Mouse (Mus musculus) midbrain, embryonic 15.5 days (tissue): ENCODE results near the gene Fat3. TPM values are rescaled to one million over a fixed set of nuclear protein-coding genes. Genes with fewer than 3 reads are reported as not detected.

Experiments used
- ATAC-seq: fragments of 200-750 bp; cut with Nextera tagmentation; replicated peaks from 2 replicates; pipeline ENCODE4 v1.8.0; 2017; ENCODE audit warnings: moderate TSS enrichment
- H3K27ac ChIP-seq: fragments of 300-500 bp; sonication (generic); 2 replicates; pipeline ENCODE4 v1.5.1; 2015; ENCODE audit warnings: mild to moderate bottlenecking, inconsistent platforms
- H3K27me3 ChIP-seq: fragments of 300-500 bp; sonication (generic); replicated peaks from 2 replicates; pipeline ENCODE4 v1.6.1; 2015; ENCODE audit warnings: inconsistent platforms
- H3K36me3 ChIP-seq: fragments of 300-500 bp; sonication (generic); replicated peaks from 2 replicates; pipeline ENCODE4 v1.6.1; 2015; ENCODE audit warnings: inconsistent platforms
- H3K4me1 ChIP-seq: fragments of 300-500 bp; sonication (generic); 2 replicates; pipeline ENCODE4 v1.6.1; 2015; ENCODE audit warnings: inconsistent platforms
- H3K4me2 ChIP-seq: fragments of 300-500 bp; sonication (generic); 2 replicates; pipeline ENCODE4 v1.6.1; 2015; ENCODE audit warnings: inconsistent platforms, mild to moderate bottlenecking, moderate library complexity
- H3K4me3 ChIP-seq: fragments of 300-500 bp; sonication (generic); 2 replicates; pipeline ENCODE4 v1.5.1; 2015; ENCODE audit warnings: mild to moderate bottlenecking, inconsistent platforms
- H3K9ac ChIP-seq: fragments of 300-500 bp; sonication (generic); 2 replicates; pipeline ENCODE4 v1.6.1; 2015; ENCODE audit warnings: mild to moderate bottlenecking, inconsistent platforms
- H3K9me3 ChIP-seq: fragments of 300-500 bp; sonication (generic); 2 replicates; pipeline ENCODE4 v1.6.1; 2016; ENCODE audit warnings: inconsistent platforms
- WGBS: fragments of 180-500 bp; shearing (Covaris S2); methylation state at CpG from one replicate; pipeline ENCODE4 v1.1.7; 2015; ENCODE audit warnings: mixed read lengths; 5-methylcytosine and 5-hydroxymethylcytosine counted together
- polyA plus RNA-seq: library from polyadenylated mRNA; unstranded; fragments of >200 nt; fragmentation: Nextera tagmentation; extraction: Ambion mirVana; gene quantifications from 2 replicates; pipeline ENCODE4 v1.2.1, GENCODE M21; 2015

Gene Fat3
- polyA plus RNA-seq, result 14.4 and 15.5 TPM in 2 replicates

DNA sequence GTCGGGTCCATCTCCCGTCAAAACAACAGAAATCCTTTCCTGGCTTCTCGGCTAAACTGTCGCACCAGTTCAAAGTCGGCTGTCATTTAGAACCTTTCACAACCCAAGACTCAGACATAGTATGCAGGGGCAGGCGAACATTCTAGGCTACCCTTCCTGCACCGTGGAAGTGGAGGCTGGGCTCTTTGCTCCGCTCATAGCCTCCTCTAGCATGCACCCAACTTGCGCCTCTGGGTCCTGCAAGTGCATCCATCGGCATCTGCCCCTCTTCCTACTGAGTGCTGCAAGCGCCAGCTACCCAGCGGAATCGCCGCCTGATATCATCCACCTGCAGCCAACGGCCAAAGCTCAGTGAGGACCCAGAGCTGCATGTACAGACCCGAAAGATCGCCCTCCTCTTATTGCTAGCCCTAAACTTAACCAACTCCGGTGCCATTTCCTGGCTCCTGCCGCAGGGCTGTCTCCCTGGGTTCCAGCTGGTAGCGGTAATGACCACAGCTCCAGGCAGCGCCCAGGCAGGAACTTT, at the start of gene Fat3:
Gene Fat3 (minus strand): TSS at position 100 of the 526 bp plus-strand sequence.
- Histone ChIP-seq H3K27ac (peak within 1 kb of the TSS; percentile 90), H3K9me3 (no peaks in the 10 kb centered on the region), H3K36me3 (no peaks in the 10 kb centered on the region), H3K9ac (peak within 1 kb of the TSS; percentile 82), H3K4me2 (peak within 1 kb of the TSS; percentile 63), H3K4me3 (peak within 1 kb of the TSS; percentile 86), H3K4me1 (peaks cover 21% of the 10 kb centered on the region), H3K27me3 (no peaks in the 10 kb centered on the region)
- under 1% methylated on average over 21 of the region's 21 CpGs for WGBS
- ATAC-seq, result peak; percentile 46

DNA sequence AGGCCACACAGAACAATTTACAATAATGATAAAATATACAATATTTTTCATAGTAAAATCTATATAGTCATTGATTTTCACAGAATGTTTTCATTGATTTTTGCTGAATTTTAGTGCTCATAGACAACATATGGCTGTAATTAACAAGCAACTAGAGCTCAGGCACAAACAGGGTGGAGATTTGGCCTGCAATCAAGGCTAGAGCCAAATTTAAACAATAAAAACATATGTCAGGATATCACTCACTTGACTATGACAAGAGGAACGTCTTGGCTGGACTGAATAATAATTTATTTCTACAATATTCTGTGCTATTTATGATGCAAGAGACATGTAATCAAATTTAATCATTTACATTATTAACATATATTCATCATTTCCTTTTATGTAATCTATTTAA, 31.8 kb upstream of the Fat3 start:
- Histone ChIP-seq H3K9ac (no peak overlapping the region), H3K27ac (no peak overlapping the region), H3K4me3 (no peak overlapping the region), H3K27me3 (no peaks in the 10 kb centered on the region), H3K4me2 (no peak overlapping the region), H3K9me3 (no peaks in the 10 kb centered on the region), H3K36me3 (no peaks in the 10 kb centered on the region), H3K4me1 (no peaks in the 10 kb centered on the region)
- ATAC-seq, result no peak
- 63% methylated on average over 1 of the region's 1 CpGs for WGBS

DNA sequence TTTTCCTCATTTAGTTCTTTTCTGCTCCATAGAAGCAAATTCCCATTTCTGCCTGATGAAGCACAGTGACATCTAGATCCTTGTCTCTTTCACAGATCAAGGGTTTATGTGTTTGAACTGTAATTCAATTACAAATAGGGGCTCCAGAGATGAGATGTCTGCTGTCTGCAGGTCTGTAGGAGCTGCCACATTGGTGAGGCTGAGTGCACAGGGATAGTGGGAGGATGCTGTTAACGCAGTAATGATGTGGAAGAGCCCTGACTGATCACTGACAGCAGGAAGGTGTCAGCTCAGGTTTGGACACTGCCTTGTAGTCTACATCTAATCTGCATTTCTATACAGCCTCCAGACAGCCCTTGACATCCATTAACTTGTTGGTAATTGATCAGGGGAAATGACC, 16.5 kb upstream of the Fat3 start:
- ATAC-seq, result no peak
- H3K4me2 ChIP-seq, result no peak overlapping the region
- no peaks in the 10 kb centered on the region for H3K9me3 ChIP-seq
- H3K27ac ChIP-seq, result no peak overlapping the region
- H3K9ac ChIP-seq, result no peak overlapping the region
- no peaks in the 10 kb centered on the region for H3K4me1 ChIP-seq
- H3K27me3 ChIP-seq, result no peaks in the 10 kb centered on the region
- no peak overlapping the region for H3K4me3 ChIP-seq
- 56% methylated on average over 1 of the region's 1 CpGs for WGBS
- H3K36me3 ChIP-seq, result no peaks in the 10 kb centered on the region

DNA sequence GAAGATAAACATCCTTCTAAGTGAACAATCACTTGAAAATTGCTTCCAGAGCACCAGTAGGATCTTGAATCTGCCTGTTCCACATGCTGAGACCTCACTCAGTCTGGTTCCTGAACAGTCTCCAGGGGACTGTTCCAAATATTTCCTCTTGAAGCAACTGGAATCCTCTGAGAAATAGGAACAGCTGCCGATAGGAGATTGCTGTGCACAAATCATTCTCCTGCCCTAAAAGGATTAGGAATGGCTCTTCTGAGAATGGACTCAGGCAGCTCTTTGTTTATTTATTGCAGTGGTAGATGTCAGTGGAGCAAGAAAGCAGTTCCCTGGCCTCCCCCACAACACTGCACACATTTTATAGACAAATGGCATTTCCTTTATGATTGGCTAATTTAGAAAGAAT, 10.9 kb upstream of the Fat3 start:
- no peak overlapping the region for H3K4me2 ChIP-seq
- 19% methylated on average over 1 of the region's 1 CpGs for WGBS
- H3K4me3 ChIP-seq, result no peak overlapping the region
- H3K4me1 ChIP-seq, result no peaks in the 10 kb centered on the region
- no peak overlapping the region for H3K27ac ChIP-seq
- no peaks in the 10 kb centered on the region for H3K27me3 ChIP-seq
- no peaks in the 10 kb centered on the region for H3K9me3 ChIP-seq
- H3K36me3 ChIP-seq, result no peaks in the 10 kb centered on the region
- ATAC-seq, result no peak
- no peak overlapping the region for H3K9ac ChIP-seq

DNA sequence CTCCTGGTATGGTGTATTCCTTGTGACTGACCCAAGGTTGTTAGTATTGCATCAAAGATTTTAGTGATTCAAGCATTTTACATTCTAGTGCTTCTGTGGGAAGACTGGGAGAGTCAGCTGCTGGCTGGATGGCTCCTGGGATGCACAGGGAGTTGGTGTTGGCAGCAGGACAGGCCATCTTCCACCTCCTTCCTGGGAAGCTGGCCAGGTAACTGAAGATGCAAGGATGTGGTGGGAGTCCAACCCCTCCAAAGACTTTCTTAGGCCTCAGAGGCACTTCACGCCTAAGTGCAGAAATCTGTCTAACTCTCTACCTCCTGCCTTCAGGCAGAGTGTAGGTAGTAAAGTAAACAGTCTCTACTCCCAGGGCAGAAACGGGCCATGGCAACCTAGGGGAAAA, 2.7 kb upstream of the Fat3 start:
- Histone ChIP-seq H3K4me2 (no peak overlapping the region), H3K27ac (no peak overlapping the region), H3K4me1 (peaks cover 12% of the 10 kb centered on the region), H3K9me3 (no peaks in the 10 kb centered on the region), H3K27me3 (no peaks in the 10 kb centered on the region), H3K9ac (no peak overlapping the region), H3K4me3 (no peak overlapping the region), H3K36me3 (no peaks in the 10 kb centered on the region)
- ATAC-seq, result no peak
- WGBS, result 81% methylated on average over 2 of the region's 2 CpGs

DNA sequence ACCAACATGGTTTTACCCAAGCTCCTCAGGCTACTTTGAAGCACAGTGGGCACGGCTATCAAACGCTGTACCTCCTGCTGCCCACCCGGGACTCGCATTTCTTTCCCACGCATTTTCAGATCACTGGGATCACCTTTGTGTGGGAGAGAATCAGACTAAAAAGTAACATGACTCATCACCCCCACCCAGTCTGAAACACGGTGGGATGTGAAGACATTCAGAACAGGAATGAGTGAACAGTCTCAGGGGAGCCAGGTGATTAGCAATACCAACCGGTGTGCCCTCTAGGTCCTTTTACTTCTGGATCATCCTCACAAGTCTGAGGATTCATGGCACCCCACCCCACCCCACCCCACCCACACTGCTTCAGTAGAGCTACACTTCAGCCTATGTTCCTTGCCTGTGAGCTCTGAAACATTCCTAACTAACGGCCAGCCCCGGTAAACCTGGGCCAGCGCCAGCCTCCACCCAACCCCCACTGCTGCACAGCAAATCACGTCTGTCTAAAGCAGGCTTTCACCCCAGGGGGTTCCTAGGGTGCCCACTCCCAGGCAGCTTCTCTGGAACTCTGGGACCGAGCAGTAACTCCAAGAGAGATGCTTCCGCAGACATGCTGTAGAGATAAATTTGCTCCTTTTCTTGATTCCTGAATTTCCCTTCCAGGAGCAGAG, 1.7 kb upstream of the Fat3 start:
- peak overlapping the region; percentile 82; the same call in 1 of the 2 replicates for H3K9ac ChIP-seq
- ATAC-seq, result no peak
- H3K4me1 ChIP-seq, result peaks cover 21% of the 10 kb centered on the region
- no peaks in the 10 kb centered on the region for H3K27me3 ChIP-seq
- H3K36me3 ChIP-seq, result no peaks in the 10 kb centered on the region
- H3K4me3 ChIP-seq, result peak overlapping the region; percentile 86
- H3K4me2 ChIP-seq, result peak overlapping the region; percentile 63
- H3K9me3 ChIP-seq, result no peaks in the 10 kb centered on the region
- WGBS, result 11% methylated on average over 13 of the region's 13 CpGs
- peak overlapping the region; percentile 90 for H3K27ac ChIP-seq

DNA sequence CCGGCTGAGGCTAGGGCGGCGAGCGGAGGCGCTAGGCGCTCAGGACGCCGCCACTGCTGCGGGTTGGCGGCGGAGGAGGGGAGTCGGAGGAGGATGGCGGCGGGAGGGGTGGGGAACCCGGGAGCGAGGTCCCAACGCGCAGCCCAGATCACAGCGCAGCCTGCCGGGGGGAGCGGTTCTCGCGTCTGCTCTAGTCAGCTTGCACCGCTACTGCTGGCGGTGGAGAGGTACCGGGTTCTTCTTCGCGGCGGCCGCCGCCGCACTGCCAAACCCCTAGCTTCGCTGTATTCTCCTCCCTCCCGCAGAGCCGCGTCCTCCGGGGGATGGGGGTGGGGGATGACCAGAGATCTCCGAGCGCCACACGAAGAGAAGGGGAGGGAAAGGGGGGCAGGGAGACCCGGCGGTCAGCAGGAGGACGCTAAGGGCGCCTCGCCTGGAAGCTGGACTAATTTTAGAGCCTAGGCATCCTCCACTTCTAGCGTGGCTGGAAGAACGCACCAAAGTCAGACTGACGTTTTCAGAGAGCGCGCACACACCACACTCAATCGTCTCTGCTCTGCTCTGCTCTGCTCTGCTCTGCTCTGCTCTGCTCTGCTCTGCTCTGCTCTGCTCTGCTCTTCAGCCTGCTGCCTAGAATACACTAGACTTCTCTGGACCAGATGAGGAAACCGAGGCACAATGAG, 1.0 kb upstream of the Fat3 start:
- no peaks in the 10 kb centered on the region for H3K9me3 ChIP-seq
- no peaks in the 10 kb centered on the region for H3K36me3 ChIP-seq
- ATAC-seq, result peak; percentile 84
- H3K4me3 ChIP-seq, result peak overlapping the region; percentile 86
- H3K4me1 ChIP-seq, result peaks cover 21% of the 10 kb centered on the region
- peak overlapping the region; percentile 82 for H3K9ac ChIP-seq
- peak overlapping the region; percentile 63 for H3K4me2 ChIP-seq
- H3K27ac ChIP-seq, result peak overlapping the region; percentile 90
- H3K27me3 ChIP-seq, result no peaks in the 10 kb centered on the region
- under 1% methylated on average over 52 of the region's 52 CpGs for WGBS

DNA sequence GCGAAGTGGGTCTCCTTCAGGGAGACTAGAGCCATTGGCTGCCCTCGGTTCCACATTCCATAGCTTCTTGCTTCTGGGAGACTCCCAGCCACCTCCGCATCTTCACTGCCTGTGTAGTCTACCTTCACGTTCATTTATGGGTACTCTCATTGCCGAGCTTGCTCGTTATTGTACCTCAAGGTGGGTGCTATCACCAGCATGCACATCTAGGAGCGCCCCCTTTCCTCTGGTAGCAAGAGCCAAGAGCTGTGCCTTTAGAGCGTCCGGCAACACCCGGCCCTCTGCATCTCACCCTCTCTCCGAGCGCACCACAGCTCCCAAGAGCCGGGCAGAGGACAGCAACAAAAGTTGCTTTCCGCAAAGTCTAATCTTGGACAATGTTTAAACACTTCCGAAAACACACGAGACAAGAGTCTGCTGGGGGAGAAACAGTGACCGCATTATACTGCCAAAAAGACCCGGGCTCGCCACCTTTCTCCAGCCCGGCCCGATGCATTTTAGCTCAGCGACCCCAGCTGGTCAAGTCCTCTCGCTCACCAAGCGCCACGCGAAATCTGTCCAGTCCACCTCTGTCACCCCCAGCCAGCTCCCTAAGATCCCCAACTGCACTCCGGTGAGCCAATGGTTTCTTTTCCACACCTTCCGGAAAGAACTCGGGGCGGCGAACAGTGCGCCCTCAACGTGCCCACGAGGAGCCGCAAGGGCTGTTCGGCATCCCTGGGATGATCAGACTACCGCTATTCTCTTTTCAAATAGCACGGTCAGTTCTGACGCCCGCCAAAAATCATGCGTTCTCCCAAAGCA, 501 bp downstream of the Fat3 start:
- H3K27ac ChIP-seq, result peak overlapping the region; percentile 90
- H3K27me3 ChIP-seq, result no peaks in the 10 kb centered on the region
- H3K9me3 ChIP-seq, result no peaks in the 10 kb centered on the region
- H3K4me2 ChIP-seq, result peak overlapping the region; percentile 63
- ATAC-seq, result peak; percentile 65
- H3K9ac ChIP-seq, result peak overlapping the region; percentile 82
- H3K36me3 ChIP-seq, result no peaks in the 10 kb centered on the region
- peaks cover 21% of the 10 kb centered on the region for H3K4me1 ChIP-seq
- WGBS, result under 1% methylated on average over 41 of the region's 41 CpGs
- peak overlapping the region; percentile 86 for H3K4me3 ChIP-seq

DNA sequence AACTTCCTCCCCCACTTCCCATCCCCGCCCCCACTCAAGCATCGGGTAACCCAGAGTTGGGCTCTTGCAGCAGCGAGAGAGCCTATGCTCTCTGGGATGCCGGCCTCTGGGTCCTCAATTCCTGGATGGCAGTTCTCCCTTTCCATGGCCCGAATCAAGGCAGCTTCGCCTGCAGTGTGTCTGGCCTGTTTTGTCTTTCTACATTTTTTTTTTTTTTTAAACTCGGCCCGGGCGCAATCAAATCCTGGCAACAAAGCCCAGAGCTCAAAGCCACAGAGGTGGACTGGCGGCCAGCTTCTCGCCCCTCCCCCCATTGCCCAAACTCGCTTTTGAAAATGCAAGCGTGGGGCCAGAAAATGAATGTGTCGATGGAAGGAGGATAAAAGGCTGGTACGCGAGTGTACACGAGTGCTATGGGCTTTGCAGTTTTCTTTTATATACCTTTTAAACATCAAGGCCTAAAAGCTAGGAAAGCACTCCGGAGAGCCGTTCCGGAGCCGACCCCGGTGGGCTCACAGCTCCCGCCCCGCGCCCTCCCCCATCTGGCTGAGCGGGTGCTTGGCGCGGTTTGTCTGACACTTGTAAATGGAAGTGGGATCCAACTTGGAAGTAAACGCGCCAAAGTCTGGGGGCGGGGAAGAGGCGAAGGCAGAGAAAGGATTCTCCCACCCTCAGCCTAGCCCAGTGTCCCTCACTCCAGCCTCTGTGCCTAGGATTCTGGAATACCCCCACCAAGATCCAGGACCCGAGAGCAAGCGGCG, 1.3 kb downstream of the Fat3 start:
- Histone ChIP-seq H3K9ac (peak overlapping the region; percentile 82), H3K27me3 (no peaks in the 10 kb centered on the region), H3K36me3 (no peaks in the 10 kb centered on the region), H3K9me3 (no peaks in the 10 kb centered on the region), H3K4me1 (peaks cover 21% of the 10 kb centered on the region), H3K4me3 (peak overlapping the region; percentile 86), H3K4me2 (peak overlapping the region; percentile 63), H3K27ac (peak overlapping the region; percentile 90)
- under 1% methylated on average over 35 of the region's 35 CpGs for WGBS
- peak; percentile 53 for ATAC-seq

DNA sequence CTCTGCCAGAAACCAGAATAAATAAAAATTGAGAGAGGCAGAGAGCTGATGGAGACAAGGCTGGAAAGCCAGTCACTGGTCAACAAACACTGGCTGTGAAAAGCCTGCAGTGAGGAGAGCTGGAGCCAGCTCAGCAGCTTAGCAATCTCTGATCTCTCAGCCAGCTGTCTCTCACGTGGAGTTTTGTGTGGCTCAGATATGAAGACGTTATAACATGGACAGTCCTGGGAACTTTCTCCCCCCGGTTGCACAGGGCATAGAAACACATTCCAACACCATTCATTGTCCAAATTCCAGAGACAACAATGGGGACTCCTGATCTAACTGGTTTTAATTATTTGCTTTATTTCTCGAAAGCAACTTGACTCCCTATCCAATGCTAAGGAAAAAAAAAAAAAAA, 2.2 kb downstream of the Fat3 start:
- Histone ChIP-seq H3K36me3 (no peaks in the 10 kb centered on the region), H3K9me3 (no peaks in the 10 kb centered on the region), H3K4me3 (peak overlapping the region; percentile 86), H3K27me3 (no peaks in the 10 kb centered on the region), H3K4me1 (peaks cover 21% of the 10 kb centered on the region), H3K27ac (peak overlapping the region; percentile 90), H3K9ac (peak overlapping the region; percentile 28; the same call in 1 of the 2 replicates), H3K4me2 (peak overlapping the region; percentile 63)
- WGBS, result 2% methylated on average over 4 of the region's 4 CpGs
- ATAC-seq, result no peak

DNA sequence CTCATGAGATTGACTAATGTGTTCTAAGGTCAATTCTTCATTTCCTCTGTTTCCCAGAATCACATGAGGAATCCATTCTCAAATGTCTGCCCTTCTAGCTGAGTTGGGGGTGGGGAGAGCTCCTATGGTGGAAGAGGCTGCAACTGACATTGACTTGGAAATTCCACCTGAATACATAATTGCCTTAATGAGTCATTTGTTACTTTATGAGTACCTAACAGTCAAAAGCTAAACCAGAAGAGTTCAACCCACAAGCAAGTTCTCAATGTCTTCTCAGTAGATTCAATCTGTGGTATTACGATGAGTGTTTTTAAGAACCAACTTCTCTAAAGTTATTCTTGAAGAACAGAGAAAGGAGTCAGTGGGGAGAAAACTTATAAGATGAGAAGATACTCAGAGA, 3.7 kb downstream of the Fat3 start:
- no peak overlapping the region for H3K27ac ChIP-seq
- no peak overlapping the region for H3K9ac ChIP-seq
- WGBS, result 98% methylated on average over 1 of the region's 1 CpGs
- no peaks in the 10 kb centered on the region for H3K9me3 ChIP-seq
- no peak for ATAC-seq
- peaks cover 11% of the 10 kb centered on the region for H3K4me1 ChIP-seq
- no peak overlapping the region for H3K4me2 ChIP-seq
- no peak overlapping the region for H3K4me3 ChIP-seq
- H3K27me3 ChIP-seq, result no peaks in the 10 kb centered on the region
- H3K36me3 ChIP-seq, result no peaks in the 10 kb centered on the region
